Comparison of ENCODE assay signal across 8 mouse cellular contexts in the genomic region with DNA sequence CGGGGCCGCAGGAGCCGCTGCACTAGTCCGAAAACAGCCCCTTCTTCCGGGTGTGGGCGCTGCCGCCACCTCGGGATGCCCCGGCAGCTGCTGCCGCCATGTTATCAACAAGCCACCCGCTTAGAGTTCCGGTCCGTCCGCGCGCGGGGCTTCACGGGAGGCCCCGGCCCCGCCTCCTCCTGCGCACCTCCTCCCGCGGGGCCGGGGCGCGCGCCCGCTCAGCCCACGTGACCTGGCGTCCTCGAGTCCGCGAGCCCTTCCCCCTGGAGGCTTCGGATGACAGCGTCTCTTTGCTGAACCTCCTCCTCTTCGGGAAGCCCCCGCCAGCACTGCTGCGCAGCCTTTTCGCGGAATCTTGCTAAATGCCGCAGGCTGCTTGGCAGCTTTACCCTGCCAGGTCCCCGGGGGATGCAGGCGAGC. TPM values are rescaled to one million over a fixed set of nuclear protein-coding genes. Genes with fewer than 3 reads are reported as not detected.
DNase-seq lines count a peak whose midpoint lies in the region; ATAC-seq lines count a peak whose summit lies in the region.

A gene (minus strand): TSS at position 155 of the 420 bp plus-strand sequence.

- H3K9ac ChIP-seq in hindbrain, embryonic 16.5 days (ENCODE audit: low read depth, low read length): peak within 1 kb of the TSS; percentile 87

- ATAC-seq in hindbrain, embryonic 16.5 days: peak; percentile 94

- H3K9me3 ChIP-seq in hindbrain, embryonic 16.5 days (ENCODE audit: control insufficient read depth, low read length): no peaks in the 10 kb centered on the region

- H3K36me3 ChIP-seq in hindbrain, embryonic 16.5 days (ENCODE audit: control insufficient read depth, insufficient read depth, low read length): no peaks in the 10 kb centered on the region
- no peaks in the 10 kb centered on the region for H3K36me3 ChIP-seq in macrophage (ENCODE audit: inconsistent target)

- H3K4me2 ChIP-seq in hindbrain, embryonic 16.5 days (ENCODE audit: low read length): peak within 1 kb of the TSS; percentile 82

- peaks cover 45% of the 10 kb centered on the region for H3K79me2 ChIP-seq in macrophage (ENCODE audit: inconsistent target)

- no peaks in the 10 kb centered on the region for H3K27me3 ChIP-seq in hindbrain, embryonic 16.5 days (replicated peaks; ENCODE audit: control insufficient read depth, insufficient read depth, low read length)

- WGBS in hindbrain, embryonic 16.5 days: under 1% methylated on average over 41 of the region's 43 CpGs
- WGBS in macrophage (ENCODE audit: missing documents): under 1% methylated on average over 30 of the region's 43 CpGs

- H3K4me3 ChIP-seq in hindbrain, embryonic 16.5 days (ENCODE audit: low read length): peak within 1 kb of the TSS; percentile 96
- peak within 1 kb of the TSS; percentile 66 for H3K4me3 ChIP-seq in macrophage (ENCODE audit: inconsistent target)

- peak; percentile 87 for DNase-seq in WW6 (ENCODE audit: low read depth, low spot score)
- DNase-seq in cerebellum, postnatal 4 days (ENCODE audit: low spot score in 2 of 2): peak; percentile 86 to 93
- peak; percentile 91 for DNase-seq in gastrocnemius, adult 18-20 months (ENCODE audit: low spot score)
- peak; percentile 91 to 95 for DNase-seq in left cerebral cortex, adult 18-20 months (ENCODE audit: low spot score in 2 of 2)
- peak; percentile 96 for DNase-seq in right cerebral cortex, adult 18-20 months
- peak; percentile 72 for DNase-seq in urinary bladder, postnatal 10 days (ENCODE audit: low spot score)

- H3K27ac ChIP-seq in hindbrain, embryonic 16.5 days (ENCODE audit: low read depth, low read length): peak within 1 kb of the TSS; percentile 94
- H3K27ac ChIP-seq in macrophage: peak within 1 kb of the TSS; percentile 98

- H3K4me1 ChIP-seq in hindbrain, embryonic 16.5 days (ENCODE audit: control insufficient read depth, insufficient read depth, low read depth, low read length): peaks cover 14% of the 10 kb centered on the region

RNA-seq across cellular contexts. Expression of the gene that starts here (rescaled TPM):
- total RNA-seq in gastrocnemius, adult 18-20 months (2021): 1 to 10 TPM; 7.6 to 9.0 TPM
- polyA plus RNA-seq in hindbrain, embryonic 16.5 days (2015; fragmentation: Nextera tagmentation; extraction: Ambion mirVana): 9.7 and 10.9 TPM in 2 replicates
- total RNA-seq in left cerebral cortex, adult 18-20 months (2021): 10 to 100 TPM; 32.2 to 32.7 TPM
- total RNA-seq in macrophage (2018; cell fraction: chromatin; rRNA removed): 100 to 1,000 TPM in 14 of 26 experiments, 10 to 100 TPM in 12; 23.4 to 229 (median 124) TPM
- 10 to 100 TPM; 11.8 to 64.4 (median 47.3) TPM for total RNA-seq in macrophage (2018; cell fraction: cytosol; rRNA removed)
- total RNA-seq in macrophage (2018; cell fraction: nucleus; rRNA removed): 100 to 1,000 TPM in 7 of 26 experiments, 10 to 100 TPM in 19; 19.2 to 166 (median 75.4) TPM
- 30.0 to 39.9 TPM (median 37.1 TPM) in 3 replicates for polyA plus RNA-seq in macrophage (2018)

Comparison
In these comparisons a context has a peak if more than half of its experiments do, and no peak if none do; other contexts are left out.
1. Peak in every context shown above with its lines: DNase-seq, ATAC-seq, H3K4me3 ChIP-seq and H3K27ac ChIP-seq.